Comparison of ENCODE assay signal across 7 mouse cellular contexts in the genomic region with DNA sequence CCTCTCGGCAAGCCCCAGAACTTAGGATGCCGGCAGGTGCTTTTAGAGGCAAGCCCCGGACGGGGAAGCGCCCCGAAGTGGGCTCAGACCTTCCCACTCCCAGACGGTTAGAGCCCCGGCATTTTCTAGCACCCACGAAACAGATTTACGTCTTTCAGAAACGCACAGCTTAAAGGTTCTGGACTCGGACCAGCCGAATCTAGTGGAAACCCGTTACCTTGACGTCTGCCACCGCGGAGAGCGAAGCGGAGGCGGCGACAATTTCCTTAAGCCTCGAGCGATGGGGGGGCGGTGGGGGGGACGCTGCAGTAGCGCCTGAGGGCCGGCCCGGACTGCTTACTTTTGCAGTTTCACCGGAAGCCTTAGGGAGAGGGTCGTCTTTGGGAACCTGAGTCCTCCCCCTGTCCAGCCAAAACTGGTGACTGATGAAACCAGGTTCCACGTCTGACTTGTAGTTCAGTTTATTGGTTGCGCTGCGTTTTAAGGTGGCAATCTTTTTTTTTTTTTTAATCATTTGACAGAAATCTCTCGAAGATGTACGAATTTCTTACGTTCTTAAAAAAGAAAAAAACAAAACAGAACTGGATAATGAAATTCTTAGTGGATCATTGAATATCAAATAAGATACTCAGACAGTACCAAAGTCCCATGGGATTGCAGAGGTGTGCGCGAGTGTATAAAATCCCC. TPM values are rescaled to one million over a fixed set of nuclear protein-coding genes. Genes with fewer than 3 reads are reported as not detected.
DNase-seq lines count a peak whose midpoint lies in the region; ATAC-seq and TF ChIP-seq lines count a peak whose summit lies in the region.

No protein-coding gene starts in this region.

- H3K9ac ChIP-seq in CH12.LX (ENCODE audit: insufficient read depth, low read depth): peak overlapping the region; percentile 99
- peak overlapping the region; percentile 92 for H3K9ac ChIP-seq in embryonic facial prominence, embryonic 11.5 days (replicated peaks; ENCODE audit: low read length)
- H3K9ac ChIP-seq in heart, embryonic 15.5 days: peak overlapping the region; percentile 84
- H3K9ac ChIP-seq in lung, embryonic 14.5 days: peak overlapping the region; percentile 90
- H3K9ac ChIP-seq in neural tube, embryonic 14.5 days (replicated peaks; ENCODE audit: low read depth, low read length): peak overlapping the region; percentile 86

- H3K79me2 ChIP-seq in CH12.LX (replicated peaks; ENCODE audit: control insufficient read depth, extremely low read depth, insufficient read depth, poor library complexity, severe bottlenecking): peaks cover 21% of the 10 kb centered on the region

- dilution Hi-C loops in CH12.LX (cut with MboI; ENCODE audit: extremely low pct_ligation_motif_present, extremely low pct_unique_long_range_greater_than_20kb, low sequenced_read_pairs): no loop called here

- WGBS in embryonic facial prominence, embryonic 11.5 days: 2% methylated on average over 38 of the region's 38 CpGs
- 1% methylated on average over 38 of the region's 38 CpGs for WGBS in heart, embryonic 15.5 days
- 2% methylated on average over 38 of the region's 38 CpGs for WGBS in lung, embryonic 14.5 days
- 1% methylated on average over 38 of the region's 38 CpGs for WGBS in neural tube, embryonic 14.5 days

- peak overlapping the region; percentile 95 for H3K27ac ChIP-seq in CH12.LX (ENCODE audit: insufficient read depth, low read depth)
- H3K27ac ChIP-seq in embryonic facial prominence, embryonic 11.5 days (replicated peaks; ENCODE audit: low read depth, low read length): 0 out of 2 replicates have a peak overlapping the region, but pooled peaks have one; percentile 52
- H3K27ac ChIP-seq in heart, embryonic 15.5 days: peak overlapping the region; percentile 90
- peak overlapping the region; percentile 93; the same call in 1 of the 2 replicates for H3K27ac ChIP-seq in lung, embryonic 14.5 days (ENCODE audit: low read depth)
- H3K27ac ChIP-seq in neural tube, embryonic 14.5 days (ENCODE audit: low read depth, low read length): peak overlapping the region; percentile 92

- H3K27me3 ChIP-seq in CH12.LX (replicated peaks): no peaks in the 10 kb centered on the region
- peaks cover 5% of the 10 kb centered on the region; the same call in 1 of the 2 replicates for H3K27me3 ChIP-seq in embryonic facial prominence, embryonic 11.5 days (ENCODE audit: control insufficient read depth, insufficient read depth, low read length)
- H3K27me3 ChIP-seq in heart, embryonic 15.5 days: no peaks in the 10 kb centered on the region
- H3K27me3 ChIP-seq in lung, embryonic 14.5 days (ENCODE audit: insufficient read depth, low read length): peaks cover 6% of the 10 kb centered on the region; the same call in 1 of the 2 replicates
- H3K27me3 ChIP-seq in neural tube, embryonic 14.5 days (ENCODE audit: control insufficient read depth, insufficient read depth, low read length): no peaks in the 10 kb centered on the region

- H3K9me3 ChIP-seq in CH12.LX (replicated peaks; ENCODE audit: low read length): no peaks in the 10 kb centered on the region
- H3K9me3 ChIP-seq in embryonic facial prominence, embryonic 11.5 days (replicated peaks; ENCODE audit: control insufficient read depth, low read length): no peaks in the 10 kb centered on the region
- H3K9me3 ChIP-seq in heart, embryonic 15.5 days (replicated peaks): no peaks in the 10 kb centered on the region
- H3K9me3 ChIP-seq in lung, embryonic 14.5 days (ENCODE audit: low read depth, low read length): no peaks in the 10 kb centered on the region
- H3K9me3 ChIP-seq in neural tube, embryonic 14.5 days (ENCODE audit: control insufficient read depth, low read length): no peaks in the 10 kb centered on the region

- H3K4me3 ChIP-seq in CH12.LX (replicated peaks in 1 of 3; ENCODE audit: low read depth in 2 of 3, low read length in 2 of 3, poor library complexity in 1 of 3): peak overlapping the region; percentile 66 to 88 (median 85)
- peak overlapping the region; percentile 86 for H3K4me3 ChIP-seq in embryonic facial prominence, embryonic 11.5 days (ENCODE audit: low read depth, low read length)
- H3K4me3 ChIP-seq in heart, embryonic 15.5 days: peak overlapping the region; percentile 79
- H3K4me3 ChIP-seq in lung, embryonic 14.5 days (ENCODE audit: low read depth, low read length): peak overlapping the region; percentile 91
- H3K4me3 ChIP-seq in neural tube, embryonic 14.5 days (ENCODE audit: low read depth, low read length): peak overlapping the region; percentile 90

- no peak for TF ChIP-seq RAD21 in CH12.LX (IDR thresholded peaks at IDR 0.05; ENCODE audit: low read depth, low read length)

- peaks cover 4 to 28% of the 10 kb centered on the region in 2 experiments; a peak in 3 of 4 replicates for H3K4me1 ChIP-seq in CH12.LX (ENCODE audit: control insufficient read depth in 1 of 2, insufficient read depth in 2 of 2)
- no peaks in the 10 kb centered on the region for H3K4me1 ChIP-seq in embryonic facial prominence, embryonic 11.5 days (ENCODE audit: control insufficient read depth, insufficient read depth, low read length)
- H3K4me1 ChIP-seq in heart, embryonic 15.5 days (replicated peaks): no peaks in the 10 kb centered on the region; the same call in 1 of the 2 replicates
- no peaks in the 10 kb centered on the region for H3K4me1 ChIP-seq in lung, embryonic 14.5 days (ENCODE audit: insufficient read depth)
- no peaks in the 10 kb centered on the region for H3K4me1 ChIP-seq in neural tube, embryonic 14.5 days (ENCODE audit: control insufficient read depth, insufficient read depth, low read length)

- in situ Hi-C loops in CH12.LX (cut with MboI; ENCODE audit: low pct_ligation_motif_present, low pct_unique_long_range_greater_than_20kb, low sequenced_read_pairs): no loop called here

- H3K36me3 ChIP-seq in CH12.LX (replicated peaks in 1 of 2; ENCODE audit: control insufficient read depth in 1 of 2, insufficient read depth in 1 of 2, low read length in 1 of 2): no peaks in the 10 kb centered on the region
- no peaks in the 10 kb centered on the region for H3K36me3 ChIP-seq in embryonic facial prominence, embryonic 11.5 days (replicated peaks; ENCODE audit: control insufficient read depth, insufficient read depth, low read depth, low read length)
- H3K36me3 ChIP-seq in heart, embryonic 15.5 days: no peaks in the 10 kb centered on the region
- H3K36me3 ChIP-seq in lung, embryonic 14.5 days (ENCODE audit: insufficient read depth): no peaks in the 10 kb centered on the region
- H3K36me3 ChIP-seq in neural tube, embryonic 14.5 days (ENCODE audit: control insufficient read depth, insufficient read depth, low read length): no peaks in the 10 kb centered on the region

- peak overlapping the region; percentile 88 for H3K4me2 ChIP-seq in CH12.LX (ENCODE audit: insufficient read depth, low read depth, poor library complexity, severe bottlenecking)
- peak overlapping the region; percentile 86 for H3K4me2 ChIP-seq in embryonic facial prominence, embryonic 11.5 days (ENCODE audit: low read depth, low read length)
- peak overlapping the region; percentile 81 for H3K4me2 ChIP-seq in heart, embryonic 15.5 days
- peak overlapping the region; percentile 85 for H3K4me2 ChIP-seq in lung, embryonic 14.5 days
- H3K4me2 ChIP-seq in neural tube, embryonic 14.5 days (ENCODE audit: low read depth, low read length): peak overlapping the region; percentile 69

- peak; percentile 47 for TF ChIP-seq EP300 in CH12.LX (IDR thresholded peaks at IDR 0.05; ENCODE audit: low read length)

- peak; percentile 80 for ATAC-seq in embryonic facial prominence, embryonic 11.5 days (replicated peaks; ENCODE audit: insufficient number of reproducible peaks, low FRiP score, low TSS enrichment, low read depth)
- ATAC-seq in heart, embryonic 15.5 days (replicated peaks; ENCODE audit: insufficient number of reproducible peaks, insufficient read depth, low FRiP score, low read depth): no peak
- peak; percentile 53 for ATAC-seq in lung, embryonic 14.5 days (ENCODE audit: insufficient read depth)
- peak; percentile 53 for ATAC-seq in neural tube, embryonic 14.5 days (ENCODE audit: low read depth)

- TF ChIP-seq CTCF in CH12.LX (conservative IDR thresholded peaks at IDR 0.05 in 1 of 2, IDR thresholded peaks at IDR 0.05 in 1 of 2; ENCODE audit: low read depth in 2 of 2, low read length in 2 of 2): no peak
- TF ChIP-seq CTCF in lung, embryonic 14.5 days (IDR thresholded peaks at IDR 0.05; ENCODE audit: low read depth): no peak

- peak; percentile 55 for TF ChIP-seq POLR2A in CH12.LX (IDR thresholded peaks at IDR 0.05; ENCODE audit: low read depth, low read length)

- DNase-seq in CH12.LX (ENCODE audit: extremely low read depth) (peak; percentile 79), R1 (ENCODE audit: low read depth, low spot score) (peak; percentile 81)
- peak; percentile 63 for DNase-seq in embryonic facial prominence, embryonic 11.5 days (ENCODE audit: low spot score)
- DNase-seq in kidney, postnatal 10 days: peak; percentile 69
- peak; percentile 59 for DNase-seq in lung, embryonic 14.5 days

TF ChIP-seq in CH12.LX, 34 proteins besides CTCF, POLR2A, EP300 and RAD21 (continues in another document):
- TF ChIP-seq KAT2A (IDR thresholded peaks at IDR 0.05; ENCODE audit: insufficient replicate concordance, low read length): 0 out of 2 replicates have a peak, but pooled peaks have one; percentile 44
- TF ChIP-seq CHD1 (IDR thresholded peaks at IDR 0.05; ENCODE audit: low read depth, low read length): peak; percentile 91; the same call in 1 of the 2 replicates
- TF ChIP-seq TBP (conservative IDR thresholded peaks at IDR 0.05; ENCODE audit: low read depth, low read length): peak; percentile 60; the same call in 1 of the 2 replicates
- no peak for TF ChIP-seq USF1 (IDR thresholded peaks at IDR 0.05; ENCODE audit: low read depth, low read length)
- no peak; the same call in 1 of the 2 replicates for TF ChIP-seq ELF1 (IDR thresholded peaks at IDR 0.05; ENCODE audit: low read depth, low read length)
- TF ChIP-seq IRF4 (IDR thresholded peaks at IDR 0.05; ENCODE audit: low read depth, low read length): peak; percentile 26; the same call in 1 of the 2 replicates
- TF ChIP-seq ZNF384 (IDR thresholded peaks at IDR 0.05; ENCODE audit: low read depth, low read length): peak; percentile 80
- no peak for TF ChIP-seq GABPA (IDR thresholded peaks at IDR 0.05; ENCODE audit: insufficient replicate concordance, low read depth, low read length)
- TF ChIP-seq BHLHE40 (IDR thresholded peaks at IDR 0.05; ENCODE audit: low read depth, low read length): no peak
- peak; percentile 35; the same call in 1 of the 2 replicates for TF ChIP-seq NELFE (IDR thresholded peaks at IDR 0.05; ENCODE audit: low read depth, low read length)

RNA-seq across cellular contexts. Expression of gene Fndc3a, which starts 0.7 kb away (rescaled TPM):
- total RNA-seq in CH12.LX (2012; rRNA removed) (35.4 and 48.6 TPM in 2 replicates), CH12.LX (2014; rRNA removed) (40.0 and 40.5 TPM in 2 replicates)
- polyA plus RNA-seq in CH12.LX (2012; ENCODE audit: insufficient read length, low read depth): 32.4 and 35.4 TPM in 2 replicates
- 39.7 and 40.2 TPM in 2 replicates for polyA plus RNA-seq in embryonic facial prominence, embryonic 11.5 days (2014; fragmentation: Nextera tagmentation; extraction: Ambion mirVana)
- 17.3 and 23.0 TPM in 2 replicates for polyA plus RNA-seq in heart, embryonic 15.5 days (2015; fragmentation: Nextera tagmentation; extraction: Ambion mirVana)
- 26.5 and 30.2 TPM in 2 replicates for polyA plus RNA-seq in lung, embryonic 14.5 days (2014; fragmentation: Nextera tagmentation; extraction: Ambion mirVana)
- 41.7 and 63.3 TPM in 2 replicates for polyA plus RNA-seq in neural tube, embryonic 14.5 days (2014; fragmentation: Nextera tagmentation; extraction: Ambion mirVana)
